Mouse (Mus musculus) ovary, postnatal 36 days (tissue): ENCODE results near the gene Styk1.
"Not testable (repeated sequence)": the region's sequence is repeated elsewhere in the genome, so short reads cannot be mapped to it uniquely, and the experiment has no call there.

Experiments
- DNase-seq: peaks from one replicate; pipeline ENCODE4 v3.0.0; 2022; ENCODE audit warnings: low spot score, mixed read lengths

The Styk1 gene

DNA sequence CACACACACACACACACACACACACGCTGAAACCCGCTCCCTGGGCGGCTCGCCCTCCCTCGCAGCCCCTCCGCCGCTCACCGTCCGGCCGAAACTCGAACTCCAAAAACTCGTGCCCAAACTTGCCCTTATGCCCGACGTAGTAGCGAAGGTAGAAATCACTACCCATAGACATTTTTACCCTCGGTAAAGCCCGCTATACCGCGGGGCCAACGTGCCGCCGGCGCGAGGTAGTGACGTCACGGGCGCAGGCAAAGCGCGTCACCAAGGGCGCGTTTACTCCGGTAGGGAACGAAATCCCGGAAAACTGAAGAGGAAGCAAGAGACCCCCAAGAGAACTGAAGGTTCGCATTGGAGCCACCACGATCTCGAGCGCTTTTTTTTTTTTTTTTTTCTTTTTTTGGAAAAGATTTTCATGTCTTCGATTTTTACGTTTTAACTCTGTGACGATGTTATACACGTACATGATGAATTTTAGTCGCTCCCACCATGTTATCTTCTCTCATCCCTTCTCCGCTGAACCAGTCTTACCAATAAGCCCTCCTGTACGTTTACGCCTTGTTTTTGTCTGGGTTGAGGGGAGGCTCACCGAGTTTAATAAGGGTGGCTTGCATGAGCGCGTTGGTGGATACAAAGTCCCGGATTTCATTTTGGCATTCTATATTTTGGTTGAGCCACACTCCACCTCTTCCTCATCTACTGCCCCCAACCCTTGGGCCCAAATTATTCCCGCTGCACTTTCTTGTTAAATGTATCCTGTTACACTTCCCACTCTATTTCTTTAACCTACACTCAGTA, 60.2 kb downstream of the Styk1 start, which contains the start of gene Magohb:
Magohb (minus strand) TSS at position 254 of the 798 bp plus-strand sequence.
- peak; percentile 82 for DNase-seq

DNA sequence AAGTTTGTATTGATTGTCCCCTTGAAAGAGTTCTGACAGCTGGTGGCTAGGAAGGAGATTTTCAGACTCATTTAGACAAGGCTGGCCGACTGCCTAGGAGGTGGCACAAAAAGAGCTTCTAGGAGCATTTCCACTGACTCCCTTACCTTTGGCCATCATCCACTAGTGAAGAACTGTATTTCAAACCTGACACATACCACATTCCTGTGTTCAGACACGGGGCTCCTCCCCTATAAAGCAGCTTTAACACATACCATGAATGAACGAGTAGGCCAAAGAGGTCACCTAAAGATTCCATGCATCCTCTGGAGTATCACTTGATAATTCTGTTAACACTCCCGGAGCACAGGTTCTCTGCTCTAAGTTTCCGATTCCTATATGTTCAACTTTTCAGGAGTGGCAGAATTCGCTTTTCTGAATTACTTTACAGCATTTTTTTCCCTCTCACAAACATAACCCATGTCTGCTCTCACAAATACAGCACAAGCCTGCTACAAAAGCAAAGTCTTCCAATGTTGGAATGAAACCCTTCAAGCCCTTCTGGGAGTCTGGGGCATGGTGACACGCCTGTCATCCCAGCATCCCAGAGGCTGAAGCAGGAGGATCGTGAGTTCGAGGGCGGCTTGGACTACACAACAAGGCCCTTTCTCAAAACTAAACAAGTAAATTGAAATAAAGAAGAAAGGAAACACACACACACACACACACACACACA, 61.0 kb downstream of the Styk1 start:
- no peak for DNase-seq

DNA sequence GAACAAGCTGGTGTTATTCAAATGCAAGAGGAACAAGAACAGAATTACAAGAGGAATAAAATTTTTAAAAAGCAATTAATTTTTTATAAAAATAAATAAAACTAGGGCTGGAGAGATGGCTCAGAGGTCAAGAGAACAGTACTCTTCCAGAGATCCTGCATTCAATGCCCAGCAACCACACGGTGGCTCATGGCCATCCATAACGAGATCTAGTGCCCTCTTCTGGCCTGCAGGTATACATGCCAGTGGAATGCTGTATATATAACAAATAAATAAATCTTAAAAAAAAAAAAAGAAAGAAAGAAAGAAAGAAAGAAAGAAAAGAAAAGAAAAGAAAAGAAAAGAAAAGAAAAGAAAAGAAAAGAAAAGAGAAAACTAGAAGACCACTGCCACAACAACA, 63.0 kb downstream of the Styk1 start:
- DNase-seq = peak; percentile 7

DNA sequence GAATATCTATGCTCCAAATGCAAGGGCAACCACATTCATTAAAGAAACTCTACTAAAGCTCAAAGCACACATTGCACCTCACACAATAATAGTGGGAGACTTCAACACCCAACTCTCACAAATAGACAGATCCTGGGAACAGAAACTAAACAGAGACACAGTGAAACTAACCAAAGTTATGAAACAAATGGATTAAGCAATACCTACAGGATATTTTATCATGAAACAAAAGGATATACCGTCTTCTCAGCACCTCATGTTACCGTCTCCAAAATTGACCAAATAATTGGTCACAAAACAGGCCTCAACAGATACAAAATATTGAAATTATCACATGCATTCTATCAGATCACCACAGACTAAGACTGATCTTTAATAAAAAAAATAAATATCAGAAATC, 75.2 kb downstream of the Styk1 start:
- DNase-seq = not testable (repeated sequence)

DNA sequence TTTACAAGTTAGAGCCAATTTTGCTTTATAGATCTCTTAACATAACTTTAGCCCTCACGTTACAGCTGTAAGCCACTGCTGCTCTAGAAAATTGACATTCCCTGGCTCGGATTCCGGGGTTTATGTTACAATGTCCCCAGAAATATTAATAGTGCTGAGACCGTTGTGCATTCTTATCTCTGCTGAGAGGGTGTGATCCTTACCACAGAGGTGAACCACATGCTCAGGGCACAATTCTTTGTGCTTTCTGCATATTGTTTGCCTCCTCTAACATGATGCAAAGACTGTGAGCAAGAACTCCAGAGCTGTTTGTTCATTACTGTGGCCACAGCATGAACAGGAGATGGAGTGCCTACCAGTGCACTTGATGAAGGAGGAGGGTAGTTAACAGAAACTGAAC, 76.7 kb downstream of the Styk1 start:
- DNase-seq = no peak

DNA sequence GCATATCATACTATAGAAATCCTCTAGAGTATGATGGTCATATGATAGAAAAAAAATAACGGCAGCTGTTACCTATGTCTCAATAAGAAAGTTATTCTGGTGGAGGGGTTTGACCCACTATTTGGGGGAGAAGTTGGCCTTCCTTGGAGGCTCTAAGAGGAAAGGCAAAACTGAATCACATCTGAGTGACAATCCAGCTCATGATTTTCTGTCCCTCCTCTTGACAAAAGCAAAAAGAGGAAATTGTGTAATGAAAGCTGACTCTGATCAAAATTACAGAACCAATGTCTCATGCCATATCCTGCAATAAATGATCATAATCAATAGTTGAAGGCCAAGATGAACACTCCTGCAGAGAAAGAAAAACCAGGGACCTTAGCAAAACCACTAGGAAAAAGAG, 81.1 kb downstream of the Styk1 start:
- DNase-seq = no peak

DNA sequence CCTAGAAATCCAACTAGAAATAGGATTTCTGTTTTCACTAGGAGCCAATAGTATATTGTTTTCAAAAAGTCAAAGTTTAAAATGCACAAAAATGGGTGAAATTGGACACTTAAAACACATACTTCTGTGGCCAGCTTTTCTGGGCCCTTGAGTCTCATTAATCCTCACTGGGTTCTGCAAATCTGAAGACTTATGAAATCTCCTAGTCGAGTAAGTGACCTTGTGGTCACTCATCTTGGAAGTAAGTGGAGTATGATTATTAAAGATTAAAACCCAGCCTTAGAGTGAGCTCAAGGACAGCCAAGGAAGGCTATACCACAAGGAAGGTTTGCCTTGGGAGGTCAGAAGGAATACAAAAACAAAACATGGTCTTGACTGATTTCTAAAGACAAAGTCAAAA, 83.1 kb downstream of the Styk1 start:
- DNase-seq = no peak

DNA sequence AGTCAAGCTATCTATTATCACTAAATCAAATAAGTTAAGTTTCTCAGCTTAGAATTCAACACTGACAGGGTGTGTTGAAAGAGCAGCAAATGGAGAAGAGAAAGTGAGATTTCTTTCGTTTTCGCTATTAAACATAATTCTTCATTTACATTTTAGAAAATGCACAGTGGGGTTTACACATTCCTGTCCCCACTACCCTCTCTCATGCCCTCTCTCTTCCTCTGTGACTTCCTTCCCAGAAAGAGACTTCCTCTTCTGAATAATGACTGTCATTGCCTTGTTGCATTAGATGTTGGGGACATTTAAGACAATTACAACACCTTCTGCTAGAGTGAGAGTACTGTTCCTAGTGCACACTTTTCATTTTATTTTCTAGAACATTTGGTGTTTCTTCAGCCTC, 83.8 kb downstream of the Styk1 start:
- DNase-seq = no peak

DNA sequence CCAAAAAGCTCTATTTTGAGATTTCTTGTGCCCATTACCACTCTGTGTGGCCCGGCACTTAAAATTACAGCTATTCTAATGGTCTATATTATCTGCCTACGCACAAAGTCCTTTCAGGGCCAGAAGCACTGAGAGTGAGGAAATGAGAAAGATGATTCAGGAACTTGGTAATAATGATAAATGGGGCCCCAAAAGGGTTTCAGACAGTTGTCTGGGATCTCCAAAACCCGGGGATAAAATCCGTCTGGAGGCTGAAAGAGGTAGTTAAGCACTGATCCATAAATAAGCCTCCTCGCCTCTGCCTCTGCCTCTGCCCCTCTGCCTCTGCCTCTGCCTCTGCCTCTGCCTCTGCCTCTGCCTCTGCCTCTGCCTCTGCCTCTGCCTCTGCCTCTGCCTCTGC, 89.2 kb downstream of the Styk1 start:
- DNase-seq = no peak

DNA sequence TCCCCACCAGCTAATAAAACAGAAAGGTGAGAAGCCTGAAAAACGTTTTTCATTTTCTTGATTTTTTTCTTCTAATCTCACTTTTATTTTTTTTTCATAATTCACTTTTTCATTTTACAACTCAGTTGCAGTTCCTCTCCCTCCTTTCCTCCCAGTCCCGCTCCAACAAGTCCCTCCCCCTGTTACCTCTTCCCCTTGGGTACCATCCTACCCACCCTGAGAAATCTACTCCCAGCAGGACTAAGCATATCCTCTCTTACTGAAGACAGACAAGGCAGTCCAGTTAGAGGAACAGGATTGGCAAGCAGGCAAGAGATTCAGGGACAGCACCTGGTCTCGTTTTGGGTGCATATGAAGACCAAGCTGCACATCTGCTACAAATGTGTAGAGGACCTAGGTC, 90.6 kb downstream of the Styk1 start:
- no peak for DNase-seq

DNA sequence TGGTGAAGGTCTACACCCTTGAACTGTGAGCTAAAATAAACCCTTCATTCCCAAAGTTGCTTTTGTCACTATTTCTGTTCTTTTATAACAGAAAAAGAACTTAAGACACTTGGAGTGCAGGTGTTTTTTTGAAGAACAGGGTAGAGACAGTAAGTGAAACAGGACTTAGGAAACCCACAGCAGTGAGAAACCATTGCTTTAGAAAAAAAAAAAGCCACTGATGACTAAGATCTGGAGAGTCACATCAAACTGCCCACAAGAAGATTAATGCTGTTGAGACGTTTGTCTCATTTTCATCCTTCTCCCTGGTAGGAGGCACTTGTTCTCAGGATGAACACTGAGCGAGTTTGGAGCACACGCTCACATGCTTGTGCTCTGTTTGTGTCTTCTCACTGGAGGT, 91.4 kb downstream of the Styk1 start:
- no peak for DNase-seq
